Mouse (Mus musculus) heart, postnatal 0 days (tissue): Measurements from ENCODE around the gene Rex1bd.

Experiments
- CTCF ChIP-seq: IDR thresholded peaks from 2 replicates; pipeline ENCODE4 v1.5.1; 2016; ENCODE audit warnings: antibody characterized with exemption, control low read depth, low read depth
- EP300 ChIP-seq: IDR thresholded peaks from 2 replicates; pipeline ENCODE4 v1.6.1; 2016; ENCODE audit warnings: antibody characterized with exemption, low read depth

DNA sequence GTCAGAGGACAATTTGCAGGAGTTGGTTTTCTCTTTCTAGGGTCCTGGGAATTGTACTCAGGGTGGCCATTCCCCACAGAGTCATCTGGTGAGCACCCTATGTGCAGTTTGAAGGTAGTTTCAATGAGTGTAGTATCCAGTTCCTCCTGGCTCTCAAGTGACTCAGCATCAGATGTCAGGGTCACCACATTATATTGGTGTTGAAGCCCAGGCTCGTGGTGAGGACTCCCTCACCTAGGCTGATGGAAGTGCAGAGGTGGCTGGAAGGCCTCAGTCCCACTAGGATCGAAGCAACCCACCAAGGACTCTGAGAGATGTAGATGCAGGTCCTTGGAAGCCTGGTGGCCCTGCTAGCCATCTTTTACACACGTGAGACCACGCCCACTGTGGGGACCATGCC is 39.9 kb upstream of the Rex1bd start:
- no peak for TF ChIP-seq CTCF
- no peak for TF ChIP-seq EP300
